Mouse (Mus musculus) bone marrow, adult 2 months (tissue): ENCODE data around the gene Cyp2j12.

Experiments used
- CTCF ChIP-seq: fragments of 200-500 bp; IDR thresholded peaks from 2 replicates; pipeline ENCODE4 v1.5.1; 2011; ENCODE audit warnings: low read length, control low read depth; ENCODE audit not compliant: control insufficient read depth, insufficient read depth
- POLR2A ChIP-seq: fragments of 200-500 bp; IDR thresholded peaks from 2 replicates; pipeline ENCODE4 v1.6.1; 2011; ENCODE audit warnings: low read depth, mild to moderate bottlenecking, control low read depth, low read length, borderline replicate concordance; ENCODE audit not compliant: control insufficient read depth

DNA sequence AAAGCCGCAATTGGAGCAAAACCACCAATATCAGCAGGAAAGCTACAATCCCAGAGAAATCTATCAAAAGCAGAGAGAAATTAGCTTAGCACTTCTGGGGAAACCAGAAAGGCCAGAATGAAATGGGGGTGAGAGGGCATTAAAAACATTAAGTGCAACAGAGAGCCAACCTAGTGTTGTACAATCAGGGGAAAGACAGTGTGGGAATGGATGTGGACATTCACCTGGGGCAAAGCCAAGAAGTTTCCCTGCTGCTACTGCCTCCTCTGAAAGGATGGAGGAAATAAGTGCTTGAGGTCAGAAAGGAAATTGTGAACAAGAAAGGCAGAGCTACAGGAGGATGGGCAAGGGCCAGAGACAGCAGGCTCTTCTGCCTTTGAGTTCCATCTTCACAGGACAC lies 1.7 kb downstream of the Cyp2j12 start:
- no peak for TF ChIP-seq CTCF
- TF ChIP-seq POLR2A = no peak
